Mouse (Mus musculus) B cell, adult 2 months (primary cell): ENCODE results near the gene Cenpu.
"Not testable (repeated sequence)": the region's sequence is repeated elsewhere in the genome, so short reads cannot be mapped to it uniquely, and the experiment has no call there.

Source experiments
- DNase-seq, 2 experiments: peaks; one replicate each; pipeline ENCODE4 v3.0.0; 2022

Cenpu gene

GRCm38 (mm10) chr8:46551029-46551428, 799 bp upstream of the Cenpu start:
- no peak for DNase-seq

GRCm38 (mm10) chr8:46552441-46552765, 575 bp downstream of the Cenpu start:
- DNase-seq = no peak

GRCm38 (mm10) chr8:46559428-46559827, 7.6 kb downstream of the Cenpu start:
- peak; percentile 57 to 59 for DNase-seq

DNA sequence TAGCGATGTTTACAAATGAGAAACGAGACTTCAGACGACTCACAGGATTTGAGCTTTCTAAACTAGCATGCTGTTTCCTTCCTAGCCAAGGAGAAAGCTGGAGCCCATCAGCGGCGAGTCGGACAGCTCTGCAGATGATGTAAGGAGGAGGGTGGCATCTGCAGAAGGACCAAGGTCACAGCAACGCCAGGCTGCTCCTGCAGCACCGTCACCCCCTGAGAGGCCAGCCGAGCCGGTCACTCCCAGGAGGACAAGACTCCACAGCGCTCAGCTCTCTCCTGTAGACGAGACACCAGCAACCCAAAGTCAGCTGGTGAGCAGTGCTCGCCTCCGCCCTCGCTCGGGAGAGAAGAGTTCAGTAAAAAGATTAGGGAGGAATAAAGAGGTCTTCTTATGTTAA, 10.5 kb downstream of the Cenpu start:
- no peak for DNase-seq

- no peak for DNase-seq
These were observed 15.2 kb downstream of the Cenpu start for GRCm38 (mm10) chr8:46566914-46567529.

DNA sequence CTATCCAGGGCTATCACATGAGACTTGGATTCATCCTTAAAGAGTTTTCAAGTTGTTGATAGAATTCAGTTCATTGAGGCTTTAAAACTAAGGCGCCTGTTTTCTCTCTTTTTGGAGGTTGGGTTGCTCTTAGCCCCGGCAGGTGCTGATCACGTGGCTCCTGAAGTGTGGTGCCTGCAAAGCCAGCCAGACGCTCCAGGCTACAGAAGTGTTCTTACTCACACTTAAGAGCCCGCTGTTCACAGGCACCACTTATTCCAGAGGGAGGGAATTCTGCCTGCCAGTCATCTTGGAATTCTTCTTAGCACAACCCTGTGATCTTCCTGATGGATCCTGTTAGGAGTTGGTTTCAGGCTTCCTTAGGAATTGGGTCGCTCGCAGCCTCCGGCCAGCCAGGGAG, 16.1 kb downstream of the Cenpu start:
- DNase-seq = no peak

DNA sequence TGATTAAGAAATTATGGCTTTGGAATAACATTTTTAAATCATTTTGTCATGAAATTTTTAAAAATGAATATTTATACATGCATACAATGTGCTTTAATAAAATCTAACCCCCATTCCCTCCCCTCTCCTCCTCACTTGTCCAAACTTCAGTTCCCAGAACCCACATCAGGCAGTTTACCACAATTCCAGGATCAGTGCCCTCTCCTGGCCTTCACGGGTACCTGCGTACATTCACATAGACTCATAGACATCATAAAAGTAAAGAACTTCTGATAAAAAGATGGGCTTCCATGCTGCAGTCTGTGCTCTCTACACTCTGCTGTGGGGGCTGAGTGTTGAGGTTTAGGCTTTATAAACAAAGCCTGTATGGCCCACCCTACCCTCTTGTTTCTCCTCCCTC, 17.1 kb downstream of the Cenpu start:
- DNase-seq = no peak

GRCm38 (mm10) chr8:46569659-46570441, 18.0 kb downstream of the Cenpu start:
- no peak for DNase-seq

- DNase-seq = no peak
These were observed 18.8 kb downstream of the Cenpu start for GRCm38 (mm10) chr8:46570673-46571072.

GRCm38 (mm10) chr8:46573446-46573845, 21.6 kb downstream of the Cenpu start:
- no peak for DNase-seq

GRCm38 (mm10) chr8:46573964-46574363, 22.1 kb downstream of the Cenpu start:
- no peak for DNase-seq

DNA sequence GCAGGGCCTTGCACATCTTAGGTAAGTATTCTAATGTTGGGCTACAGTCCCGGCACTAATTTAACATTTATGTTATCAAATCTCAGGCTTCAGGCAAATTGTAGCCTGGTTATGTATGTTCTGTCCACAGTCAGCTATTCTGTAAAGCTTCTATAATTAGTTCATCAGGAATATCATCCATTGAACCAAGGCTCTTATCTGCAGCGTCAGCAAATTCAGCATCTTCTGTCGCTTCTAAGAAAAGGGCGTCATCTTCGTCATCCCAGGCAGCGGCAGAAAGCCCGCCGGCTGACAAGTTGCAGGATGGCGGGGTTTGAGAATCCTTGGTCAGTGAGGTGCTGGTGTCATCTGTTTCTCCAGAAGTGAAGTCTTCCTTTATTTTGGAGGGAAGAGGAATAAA, 27.0 kb downstream of the Cenpu start:
- DNase-seq = no peak

DNA sequence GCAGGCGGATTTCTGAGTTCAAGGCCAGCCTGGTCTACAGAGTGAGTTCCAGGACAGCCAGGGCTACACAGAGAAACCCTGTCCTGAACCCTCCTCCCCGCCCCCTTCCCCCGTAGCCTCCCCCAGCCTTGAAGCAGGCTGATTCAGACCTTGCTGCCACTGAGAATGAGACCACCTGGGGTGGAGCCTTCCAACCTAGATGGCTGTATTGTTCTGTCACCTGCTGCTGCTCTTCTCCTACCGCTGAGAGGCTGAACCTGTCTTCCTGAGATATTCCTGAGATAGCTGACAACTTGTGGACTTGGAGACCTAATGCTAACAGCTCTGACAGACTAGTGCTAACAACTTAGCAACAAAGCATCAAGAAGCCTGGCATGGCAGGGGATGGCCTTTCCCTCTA, 32.5 kb downstream of the Cenpu start:
- DNase-seq = not testable (repeated sequence)

GRCm38 (mm10) chr8:46585576-46585975, 33.7 kb downstream of the Cenpu start:
- no peak for DNase-seq

GRCm38 (mm10) chr8:46587911-46588310, 36.1 kb downstream of the Cenpu start:
- DNase-seq = no peak

DNA sequence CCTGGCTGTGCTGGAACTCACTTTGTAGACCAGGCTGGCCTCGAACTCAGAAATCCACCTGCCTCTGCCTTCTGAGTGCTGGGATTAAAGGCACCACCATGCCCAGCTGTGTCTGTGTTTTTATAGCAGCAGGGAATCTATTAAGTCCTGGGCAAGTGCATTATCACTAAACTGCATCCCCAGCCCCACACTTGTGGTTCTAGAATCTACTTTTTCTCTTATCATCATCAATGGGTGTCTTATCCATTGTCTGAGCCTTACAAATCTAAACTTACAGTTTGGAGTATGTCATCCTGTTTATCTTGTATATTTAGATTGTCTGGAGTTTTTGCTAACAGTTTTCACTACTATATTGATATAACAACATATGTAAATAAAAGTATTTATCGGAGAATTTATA, 36.8 kb downstream of the Cenpu start:
- no peak for DNase-seq

GRCm38 (mm10) chr8:46593067-46593466, 41.2 kb downstream of the Cenpu start:
- DNase-seq = no peak

- no peak for DNase-seq
These were observed 41.9 kb downstream of the Cenpu start for GRCm38 (mm10) chr8:46593772-46594171.

GRCm38 (mm10) chr8:46595593-46595992, 43.8 kb downstream of the Cenpu start:
- DNase-seq = peak; percentile 56 to 57

- no peak for DNase-seq
These were observed 44.7 kb downstream of the Cenpu start for GRCm38 (mm10) chr8:46596530-46596929.

GRCm38 (mm10) chr8:46597411-46597810, 45.6 kb downstream of the Cenpu start:
- no peak for DNase-seq

DNA sequence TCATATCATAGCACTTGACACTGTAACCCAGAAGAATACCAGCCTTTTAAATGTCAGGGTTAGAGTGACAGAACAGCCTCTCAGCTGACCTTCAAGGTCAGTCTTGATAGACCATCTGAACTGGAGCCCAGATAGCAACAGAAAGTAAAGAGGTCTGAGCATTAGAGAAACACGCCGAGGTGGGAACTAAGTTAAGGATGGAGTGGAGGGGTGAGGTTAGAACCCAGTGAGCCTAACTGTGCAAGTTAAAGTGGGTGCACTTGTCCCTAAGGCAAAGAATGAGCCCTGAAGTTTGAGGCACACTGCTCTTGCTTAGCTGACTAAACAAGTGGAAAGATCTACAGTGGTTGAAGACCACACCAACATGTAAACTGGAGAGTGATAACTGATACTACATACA, 46.3 kb downstream of the Cenpu start:
- DNase-seq = no peak

DNA sequence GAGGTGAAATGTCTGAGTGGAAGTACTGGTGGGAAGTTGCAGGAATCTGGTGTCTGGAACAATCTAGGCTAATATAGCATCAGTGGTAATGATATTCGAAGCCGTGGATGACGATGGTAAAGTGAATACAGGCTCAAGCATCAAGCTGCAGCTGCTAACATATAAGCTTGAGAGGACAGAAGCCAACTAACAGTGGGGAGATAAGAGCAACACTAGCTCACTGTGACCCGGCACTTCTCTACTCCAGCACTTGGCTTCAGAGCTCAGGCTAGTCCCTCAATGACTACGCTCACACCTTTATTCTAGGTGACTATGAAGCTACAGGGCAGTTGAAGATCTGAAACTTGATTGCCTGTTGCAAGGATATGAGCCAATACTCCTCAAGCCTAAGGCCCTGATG, 46.9 kb downstream of the Cenpu start:
- no peak for DNase-seq

GRCm38 (mm10) chr8:46599314-46599904, 47.6 kb downstream of the Cenpu start:
- no peak for DNase-seq
